Comparison of ENCODE assay signal across 42 mouse cellular contexts in the genomic region with DNA sequence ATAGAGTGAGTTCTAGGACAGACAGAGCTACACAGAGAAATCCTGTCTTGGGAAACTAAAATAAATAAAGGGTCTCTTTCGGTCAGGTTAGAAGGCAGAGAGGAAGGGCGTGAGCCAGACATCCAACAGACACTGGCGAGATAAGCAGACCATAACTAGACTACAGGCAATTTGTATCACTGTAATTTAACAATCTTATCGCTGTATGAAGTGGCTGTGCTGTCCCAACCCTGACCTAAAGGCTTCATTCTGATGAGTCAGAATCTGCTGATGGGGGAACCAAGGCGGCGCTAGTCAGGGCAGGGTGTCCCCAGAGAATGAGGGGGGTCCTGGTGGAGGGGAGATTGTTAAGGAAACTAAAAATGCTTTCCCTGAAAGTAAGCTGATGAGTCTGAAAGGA. TPM values are rescaled to one million over a fixed set of nuclear protein-coding genes. Genes with fewer than 3 reads are reported as not detected.
DNase-seq lines count a peak whose midpoint lies in the region; ATAC-seq and TF ChIP-seq lines count a peak whose summit lies in the region.
"Had no signal": no experiment of that assay in that cellular context is flagged by ENCODE, and none has a peak within 500 bp of the region (broad histone marks: within the 10 kb centered on the region; RNA-seq: fewer than 3 reads in every experiment).

No protein-coding gene starts in this region.

- peaks cover 15% of the 10 kb centered on the region for H3K36me3 ChIP-seq in G1E (replicated peaks)
- peaks cover 14% of the 10 kb centered on the region for H3K36me3 ChIP-seq in liver, embryonic 11.5 days (ENCODE audit: control insufficient read depth, insufficient read depth, low read length)
- peaks cover 11% of the 10 kb centered on the region for H3K36me3 ChIP-seq in liver, embryonic 16.5 days (ENCODE audit: control insufficient read depth, insufficient read depth)
- peaks cover 8% of the 10 kb centered on the region for H3K36me3 ChIP-seq in neural tube, embryonic 15.5 days
- H3K36me3 ChIP-seq in hindbrain, embryonic 16.5 days (ENCODE audit: control insufficient read depth, insufficient read depth, low read length) = peaks cover 8% of the 10 kb centered on the region

- DNase-seq in adrenal gland, adult (ENCODE audit: inconsistent age in 2 of 2, low spot score in 1 of 2) = peak; percentile 34 to 72
- DNase-seq in adrenal gland, postnatal 36 days = no peak
- no peak for DNase-seq in G1E (ENCODE audit: low spot score)
- no peak for DNase-seq in liver, embryonic 11.5 days (ENCODE audit: low spot score)
- DNase-seq in left cerebral cortex, adult 11 months (ENCODE audit: low spot score) = no peak
- DNase-seq: adrenal gland, adult 8-10 months; cerebellum, adult 2 months; cerebellum, postnatal 14 days; forebrain, postnatal 0 days; gastrocnemius, postnatal 10 days; kidney, adult 2 months; kidney, postnatal 10 days; lung, adult 18-20 months; lung, postnatal 10 days; thymus, postnatal 4 days had no signal

- peaks cover 5% of the 10 kb centered on the region; the same call in 1 of the 2 replicates for H3K27me3 ChIP-seq in G1E (ENCODE audit: insufficient read depth, low read length)
- H3K27me3 ChIP-seq in liver, embryonic 11.5 days (replicated peaks; ENCODE audit: control insufficient read depth, insufficient read depth, low read length) = no peaks in the 10 kb centered on the region
- H3K27me3 ChIP-seq in liver, embryonic 16.5 days (ENCODE audit: control insufficient read depth, insufficient read depth, low read depth, low read length) = no peaks in the 10 kb centered on the region
- H3K27me3 ChIP-seq in neural tube, embryonic 15.5 days (replicated peaks) = 0 out of 2 replicates have a peak, but pooled peaks cover 4% of the 10 kb centered on the region
- H3K27me3 ChIP-seq in hindbrain, embryonic 16.5 days (replicated peaks; ENCODE audit: control insufficient read depth, insufficient read depth, low read length) = peaks cover 3% of the 10 kb centered on the region; the same call in 1 of the 2 replicates
- H3K27me3 ChIP-seq: intestine, embryonic 15.5 days; neural tube, embryonic 12.5 days had no signal

- ATAC-seq in G1E (ENCODE audit: extremely low read depth, insufficient number of reproducible peaks, low FRiP score, poor library complexity, severe bottlenecking) = 0 out of 2 replicates have a peak, but pooled peaks have one; percentile 23
- peak; percentile 24; the same call in 1 of the 2 replicates for ATAC-seq in liver, embryonic 11.5 days (replicated peaks; ENCODE audit: low FRiP score)
- ATAC-seq in liver, embryonic 16.5 days (ENCODE audit: low read depth) = peak; percentile 31; the same call in 1 of the 2 replicates
- ATAC-seq in neural tube, embryonic 15.5 days (ENCODE audit: low FRiP score) = no peak
- ATAC-seq in hindbrain, embryonic 16.5 days = no peak
- ATAC-seq: forebrain, postnatal 0 days; hindbrain, postnatal 0 days; intestine, embryonic 15.5 days; Patski had no signal

- TF ChIP-seq CTCF in G1E (IDR thresholded peaks at IDR 0.05; ENCODE audit: low read depth, low read length) = no peak

- H3K9me3 ChIP-seq in G1E (replicated peaks) = no peaks in the 10 kb centered on the region
- H3K9me3 ChIP-seq in liver, embryonic 11.5 days (ENCODE audit: control insufficient read depth, low read length) = no peaks in the 10 kb centered on the region
- H3K9me3 ChIP-seq in liver, embryonic 16.5 days (replicated peaks; ENCODE audit: control insufficient read depth, low read length) = no peaks in the 10 kb centered on the region
- H3K9me3 ChIP-seq in neural tube, embryonic 15.5 days (replicated peaks) = no peaks in the 10 kb centered on the region
- H3K9me3 ChIP-seq in hindbrain, embryonic 16.5 days (ENCODE audit: control insufficient read depth, low read length) = no peaks in the 10 kb centered on the region
- H3K9me3 ChIP-seq: embryonic facial prominence, embryonic 10.5 days; embryonic facial prominence, embryonic 15.5 days; forebrain, embryonic 12.5 days; intestine, embryonic 15.5 days; neural tube, embryonic 12.5 days had no signal

- H3K27ac ChIP-seq in liver, embryonic 11.5 days (ENCODE audit: low read depth, low read length) = no peak overlapping the region; the same call in 1 of the 2 replicates
- H3K27ac ChIP-seq in liver, embryonic 16.5 days (ENCODE audit: low read length) = peak overlapping the region; percentile 39
- no peak overlapping the region for H3K27ac ChIP-seq in neural tube, embryonic 15.5 days (replicated peaks)
- no peak overlapping the region for H3K27ac ChIP-seq in hindbrain, embryonic 16.5 days (ENCODE audit: low read depth, low read length)
- H3K27ac ChIP-seq: embryonic facial prominence, embryonic 10.5 days; embryonic facial prominence, embryonic 15.5 days; forebrain, embryonic 12.5 days; hindbrain, postnatal 0 days; intestine, embryonic 15.5 days; macrophage; midbrain, embryonic 12.5 days; neural tube, embryonic 12.5 days had no signal

- peak overlapping the region; percentile 17 for H3K4me2 ChIP-seq in liver, embryonic 11.5 days
- no peak overlapping the region for H3K4me2 ChIP-seq in liver, embryonic 16.5 days (ENCODE audit: low read depth, low read length)
- no peak overlapping the region for H3K4me2 ChIP-seq in neural tube, embryonic 15.5 days
- no peak overlapping the region for H3K4me2 ChIP-seq in hindbrain, embryonic 16.5 days (ENCODE audit: low read length)
- H3K4me2 ChIP-seq: embryonic facial prominence, embryonic 15.5 days; forebrain, embryonic 12.5 days; intestine, embryonic 15.5 days; midbrain, embryonic 12.5 days; neural tube, embryonic 12.5 days had no signal

- H3K4me1 ChIP-seq in G1E (ENCODE audit: insufficient read depth, low read depth, low read length) = peaks cover 46% of the 10 kb centered on the region
- peaks cover 31% of the 10 kb centered on the region for H3K4me1 ChIP-seq in liver, embryonic 11.5 days (replicated peaks; ENCODE audit: control insufficient read depth, insufficient read depth, low read length)
- peaks cover 49% of the 10 kb centered on the region for H3K4me1 ChIP-seq in liver, embryonic 16.5 days (ENCODE audit: control insufficient read depth, low read depth, low read length)
- peaks cover 17% of the 10 kb centered on the region for H3K4me1 ChIP-seq in neural tube, embryonic 15.5 days
- peaks cover 11% of the 10 kb centered on the region for H3K4me1 ChIP-seq in hindbrain, embryonic 16.5 days (ENCODE audit: control insufficient read depth, insufficient read depth, low read depth, low read length)

- no peak overlapping the region; the same call in 1 of the 2 replicates for H3K4me3 ChIP-seq in G1E (ENCODE audit: low read depth, low read length)
- H3K4me3 ChIP-seq in liver, embryonic 11.5 days (ENCODE audit: low read depth, low read length) = no peak overlapping the region
- no peak overlapping the region for H3K4me3 ChIP-seq in liver, embryonic 16.5 days (ENCODE audit: low read depth, low read length)
- no peak overlapping the region for H3K4me3 ChIP-seq in neural tube, embryonic 15.5 days (replicated peaks)
- no peak overlapping the region for H3K4me3 ChIP-seq in hindbrain, embryonic 16.5 days (ENCODE audit: low read length)
- H3K4me3 ChIP-seq: embryonic facial prominence, embryonic 10.5 days; embryonic facial prominence, embryonic 15.5 days; forebrain, embryonic 12.5 days; intestine, embryonic 15.5 days; midbrain, embryonic 12.5 days; myocyte; neural tube, embryonic 12.5 days had no signal

- H3K9ac ChIP-seq in liver, embryonic 11.5 days (ENCODE audit: low read depth, low read length) = 0 out of 2 replicates have a peak overlapping the region, but pooled peaks have one; percentile 8
- 0 out of 2 replicates have a peak overlapping the region, but pooled peaks have one; percentile 5 for H3K9ac ChIP-seq in liver, embryonic 16.5 days (ENCODE audit: low read depth, low read length)
- H3K9ac ChIP-seq in neural tube, embryonic 15.5 days (replicated peaks) = no peak overlapping the region
- no peak overlapping the region for H3K9ac ChIP-seq in hindbrain, embryonic 16.5 days (ENCODE audit: low read depth, low read length)
- H3K9ac ChIP-seq: embryonic facial prominence, embryonic 15.5 days; forebrain, embryonic 12.5 days; forebrain, postnatal 0 days; intestine, embryonic 15.5 days; midbrain, embryonic 12.5 days; neural tube, embryonic 12.5 days had no signal

- 47% methylated on average over 6 of the region's 6 CpGs for WGBS in liver, embryonic 11.5 days
- WGBS in liver, embryonic 16.5 days (ENCODE audit: insufficient replicate concordance) = 20% methylated on average over 6 of the region's 6 CpGs
- whole genome bisulfite sequencing in neural tube, embryonic 15.5 days = 94% methylated on average over 6 of the region's 6 CpGs
- 89% methylated on average over 6 of the region's 6 CpGs for WGBS in hindbrain, embryonic 16.5 days

RNA-seq across cellular contexts. Expression of a gene that starts 2.6 kb away (rescaled TPM):
- total RNA-seq in adrenal gland, postnatal 36 days (2021) = 1,000 to 10,000 TPM; 1,232 to 1,254 TPM
- total RNA-seq in G1E (2014; fragmentation: Nextera tagmentation) = 1,627 and 1,719 TPM in 2 replicates
- total RNA-seq in G1E (2017) = 4,471 and 4,820 TPM in 2 replicates
- 273 and 318 TPM in 2 replicates for polyA plus RNA-seq in G1E (2012)
- polyA plus RNA-seq in liver, embryonic 11.5 days (2014; fragmentation: Nextera tagmentation; extraction: Ambion mirVana) = 1,252 and 1,388 TPM in 2 replicates
- polyA plus RNA-seq in liver, embryonic 16.5 days (2015; fragmentation: Nextera tagmentation; extraction: Ambion mirVana) = 457 and 528 TPM in 2 replicates
- 597 and 626 TPM in 2 replicates for polyA plus RNA-seq in neural tube, embryonic 15.5 days (2015; fragmentation: Nextera tagmentation; extraction: Ambion mirVana)
- polyA plus RNA-seq in hindbrain, embryonic 16.5 days (2015; fragmentation: Nextera tagmentation; extraction: Ambion mirVana) = 487 and 500 TPM in 2 replicates

RNA-seq across cellular contexts. Expression of a gene that starts 10.4 kb away (rescaled TPM):
- total RNA-seq in adrenal gland, postnatal 36 days (2021) = under 1 TPM in 1 of 2 experiments, not detected in 1; 0.13 TPM
- not detected in 2 replicates for total RNA-seq in G1E (2014; fragmentation: Nextera tagmentation)
- total RNA-seq in G1E (2017) = 0.06 and 0.11 TPM in 2 replicates
- not detected in 2 replicates for polyA plus RNA-seq in G1E (2012)
- 0.10 and 0.16 TPM in 2 replicates for polyA plus RNA-seq in liver, embryonic 11.5 days (2014; fragmentation: Nextera tagmentation; extraction: Ambion mirVana)
- polyA plus RNA-seq in liver, embryonic 16.5 days (2015; fragmentation: Nextera tagmentation; extraction: Ambion mirVana) = 0.04 and 0.14 TPM in 2 replicates
- not detected in 2 replicates for polyA plus RNA-seq in neural tube, embryonic 15.5 days (2015; fragmentation: Nextera tagmentation; extraction: Ambion mirVana)
- 0.04 TPM in 1 of 2 replicates, not detected in the other for polyA plus RNA-seq in hindbrain, embryonic 16.5 days (2015; fragmentation: Nextera tagmentation; extraction: Ambion mirVana)
- total RNA-seq: CH12.LX; gastrocnemius, postnatal 10 days; granulocyte monocyte progenitor cell, adult 5-6 weeks; left cerebral cortex, adult 18-20 months; left cerebral cortex, postnatal 14 days had no signal
- polyA plus RNA-seq: C2C12; embryonic facial prominence, embryonic 10.5 days; forebrain, postnatal 0 days; heart, embryonic 14.5 days; hindbrain, embryonic 11.5 days; hindbrain, postnatal 0 days; large intestine, adult 2 months; limb, embryonic 11.5 days; macrophage; midbrain, postnatal 0 days; myocyte; Patski; stomach, embryonic 14.5 days had no signal

RNA-seq across cellular contexts. Expression of a gene that starts 27.1 kb away (rescaled TPM):
- total RNA-seq in adrenal gland, postnatal 36 days (2021) = 10 to 100 TPM; 58.4 to 81.8 TPM
- total RNA-seq in G1E (2014; fragmentation: Nextera tagmentation) (39.4 and 48.7 TPM in 2 replicates), G1E (2017) (52.3 and 64.3 TPM in 2 replicates)
- 26.2 and 40.3 TPM in 2 replicates for polyA plus RNA-seq in G1E (2012)
- 47.8 and 53.9 TPM in 2 replicates for polyA plus RNA-seq in liver, embryonic 11.5 days (2014; fragmentation: Nextera tagmentation; extraction: Ambion mirVana)
- polyA plus RNA-seq in liver, embryonic 16.5 days (2015; fragmentation: Nextera tagmentation; extraction: Ambion mirVana) = 36.9 and 38.6 TPM in 2 replicates
- 111 and 115 TPM in 2 replicates for polyA plus RNA-seq in neural tube, embryonic 15.5 days (2015; fragmentation: Nextera tagmentation; extraction: Ambion mirVana)
- polyA plus RNA-seq in hindbrain, embryonic 16.5 days (2015; fragmentation: Nextera tagmentation; extraction: Ambion mirVana) = 109 and 112 TPM in 2 replicates

RNA-seq across cellular contexts. Expression of a gene that starts 28.1 kb away (rescaled TPM):
- under 1 TPM in 1 of 2 experiments, not detected in 1; 0.46 TPM for total RNA-seq in adrenal gland, postnatal 36 days (2021)
- not detected in 2 replicates for total RNA-seq in G1E (2014; fragmentation: Nextera tagmentation)
- not detected in 2 replicates for total RNA-seq in G1E (2017)
- polyA plus RNA-seq in G1E (2012) = not detected in 2 replicates
- not detected in 2 replicates for polyA plus RNA-seq in liver, embryonic 11.5 days (2014; fragmentation: Nextera tagmentation; extraction: Ambion mirVana)
- polyA plus RNA-seq in liver, embryonic 16.5 days (2015; fragmentation: Nextera tagmentation; extraction: Ambion mirVana) = not detected in 2 replicates
- polyA plus RNA-seq in neural tube, embryonic 15.5 days (2015; fragmentation: Nextera tagmentation; extraction: Ambion mirVana) = 0.64 and 1.3 TPM in 2 replicates
- 0.34 and 0.67 TPM in 2 replicates for polyA plus RNA-seq in hindbrain, embryonic 16.5 days (2015; fragmentation: Nextera tagmentation; extraction: Ambion mirVana)
- total RNA-seq: CH12.LX; ES-E14; gastrocnemius, postnatal 10 days; granulocyte monocyte progenitor cell, adult 5-6 weeks; heart, postnatal 25 days; left cerebral cortex, adult 18-20 months had no signal
- polyA plus RNA-seq: C2C12; embryonic facial prominence, embryonic 10.5 days; embryonic facial prominence, embryonic 15.5 days; heart, embryonic 14.5 days; intestine, embryonic 15.5 days; large intestine, adult 2 months; limb, embryonic 11.5 days; macrophage; myocyte; neural tube, embryonic 12.5 days; Patski; thymus, postnatal 0 days had no signal

RNA-seq across cellular contexts. Expression of a gene that starts 58.5 kb away (rescaled TPM):
- total RNA-seq in adrenal gland, postnatal 36 days (2021) = 10 to 100 TPM; 14.8 to 19.9 TPM
- total RNA-seq in G1E (2014; fragmentation: Nextera tagmentation) (not detected in 2 replicates), G1E (2017) (0.12 and 0.22 TPM in 2 replicates)
- polyA plus RNA-seq in G1E (2012) = not detected in 2 replicates
- polyA plus RNA-seq in liver, embryonic 11.5 days (2014; fragmentation: Nextera tagmentation; extraction: Ambion mirVana) = 5.8 and 6.8 TPM in 2 replicates
- polyA plus RNA-seq in liver, embryonic 16.5 days (2015; fragmentation: Nextera tagmentation; extraction: Ambion mirVana) = 1.7 and 2.0 TPM in 2 replicates
- 23.2 and 27.3 TPM in 2 replicates for polyA plus RNA-seq in neural tube, embryonic 15.5 days (2015; fragmentation: Nextera tagmentation; extraction: Ambion mirVana)
- polyA plus RNA-seq in hindbrain, embryonic 16.5 days (2015; fragmentation: Nextera tagmentation; extraction: Ambion mirVana) = 27.2 and 33.9 TPM in 2 replicates
- polyA plus RNA-seq: macrophage had no signal

Comparison
In these comparisons a context has a peak if more than half of its experiments do, and no peak if none do; other contexts are left out.
1. DNase-seq: peak in adrenal gland, adult (2 of 2); none in adrenal gland, postnatal 36 days (0 of 2), G1E (single experiment), liver, embryonic 11.5 days (single experiment) and left cerebral cortex, adult 11 months (single experiment).
2. ATAC-seq: peak in G1E (single experiment), liver, embryonic 11.5 days (single experiment) and liver, embryonic 16.5 days (single experiment); none in neural tube, embryonic 15.5 days (single experiment) and hindbrain, embryonic 16.5 days (single experiment).
3. H3K9ac ChIP-seq: peak in liver, embryonic 11.5 days (single experiment) and liver, embryonic 16.5 days (single experiment); none in neural tube, embryonic 15.5 days (single experiment) and hindbrain, embryonic 16.5 days (single experiment).